Mouse (Mus musculus) stomach, embryonic 16.5 days (tissue): ENCODE measurements at regions not wholly inside any gene's neighbourhood (a gene's known extent, or its start where the extent isn't known, plus 50 kb on each side); places are given as distances from the start of the nearest gene placed in this dataset.
A peak's percentile ranks its signal among the peaks of the same experiment; 100 is the strongest.

ENCODE experiments used
- ATAC-seq: fragments of 200-750 bp; cut with Nextera tagmentation; 2 replicates; pipeline ENCODE4 v1.8.0; 2017; ENCODE audit warnings: moderate number of reproducible peaks, moderate TSS enrichment; ENCODE audit not compliant: insufficient read depth, low FRiP score
- H3K27ac ChIP-seq: fragments of 300-500 bp; sonication (generic); 2 replicates; pipeline ENCODE4 v1.5.1; 2014; ENCODE audit warnings: low read length
- H3K27me3 ChIP-seq: fragments of 300-500 bp; sonication (generic); 2 replicates; pipeline ENCODE4 v1.6.1; 2014; ENCODE audit warnings: low read length, control low read depth, mixed read lengths; ENCODE audit not compliant: control insufficient read depth, insufficient read depth
- H3K36me3 ChIP-seq: fragments of 300-500 bp; sonication (generic); 2 replicates; pipeline ENCODE4 v1.6.1; 2014; ENCODE audit warnings: low read length; ENCODE audit not compliant: control insufficient read depth, insufficient read depth
- H3K4me1 ChIP-seq: fragments of 300-500 bp; sonication (generic); 2 replicates; pipeline ENCODE4 v1.6.1; 2014; ENCODE audit warnings: low read length, control low read depth, mixed read lengths; ENCODE audit not compliant: control insufficient read depth, insufficient read depth
- H3K4me2 ChIP-seq: fragments of 300-500 bp; sonication (generic); 2 replicates; pipeline ENCODE4 v1.6.1; 2014; ENCODE audit warnings: low read depth, low read length, mixed read lengths
- H3K4me3 ChIP-seq: fragments of 300-500 bp; sonication (generic); replicated peaks from 2 replicates; pipeline ENCODE4 v1.5.1; 2014; ENCODE audit warnings: mild to moderate bottlenecking, low read length
- H3K9ac ChIP-seq: fragments of 300-500 bp; sonication (generic); 2 replicates; pipeline ENCODE4 v1.6.1; 2014; ENCODE audit warnings: low read length
- H3K9me3 ChIP-seq: fragments of 300-500 bp; sonication (generic); replicated peaks from 2 replicates; pipeline ENCODE4 v1.6.1; 2016; ENCODE audit warnings: low read length, control low read depth; ENCODE audit not compliant: control insufficient read depth
- WGBS: fragments of 180-500 bp; shearing (Covaris S2); extraction: QIAGEN DNeasy Blood & Tissue Kit; methylation state at CpG from one replicate; pipeline ENCODE4 v1.1.7; 2014; 5-methylcytosine and 5-hydroxymethylcytosine counted together

DNA sequence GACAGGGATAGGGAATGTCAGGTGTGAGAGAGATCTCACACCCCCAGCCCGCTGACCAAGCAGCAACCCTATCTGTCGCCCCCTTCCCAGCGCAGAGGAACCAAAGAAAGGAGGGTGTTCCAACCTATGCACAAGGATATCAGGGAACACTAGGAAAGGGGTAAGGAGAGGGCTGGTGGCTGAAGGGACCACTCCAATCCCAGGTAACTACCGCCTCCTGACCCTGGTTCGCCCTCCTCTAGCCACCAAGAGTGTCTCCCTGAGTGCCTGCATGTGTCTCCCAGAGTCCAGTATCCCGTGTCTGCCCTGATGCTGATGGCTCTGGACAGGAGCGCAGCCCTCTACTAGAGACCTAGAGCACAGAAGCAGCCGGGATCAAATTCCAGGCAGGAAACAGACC lies 167.1 kb upstream of the Azi2 start:
- WGBS = 34% methylated on average over 8 of the region's 8 CpGs
- Histone ChIP-seq H3K27me3 (peaks cover 15% of the 10 kb centered on the region), H3K36me3 (no peaks in the 10 kb centered on the region), H3K4me3 (peak overlapping the region; percentile 53), H3K4me2 (peak overlapping the region; percentile 82), H3K9ac (peak overlapping the region; percentile 68), H3K4me1 (peaks cover 4% of the 10 kb centered on the region), H3K27ac (no peak overlapping the region), H3K9me3 (no peaks in the 10 kb centered on the region)
- ATAC-seq = no peak

DNA sequence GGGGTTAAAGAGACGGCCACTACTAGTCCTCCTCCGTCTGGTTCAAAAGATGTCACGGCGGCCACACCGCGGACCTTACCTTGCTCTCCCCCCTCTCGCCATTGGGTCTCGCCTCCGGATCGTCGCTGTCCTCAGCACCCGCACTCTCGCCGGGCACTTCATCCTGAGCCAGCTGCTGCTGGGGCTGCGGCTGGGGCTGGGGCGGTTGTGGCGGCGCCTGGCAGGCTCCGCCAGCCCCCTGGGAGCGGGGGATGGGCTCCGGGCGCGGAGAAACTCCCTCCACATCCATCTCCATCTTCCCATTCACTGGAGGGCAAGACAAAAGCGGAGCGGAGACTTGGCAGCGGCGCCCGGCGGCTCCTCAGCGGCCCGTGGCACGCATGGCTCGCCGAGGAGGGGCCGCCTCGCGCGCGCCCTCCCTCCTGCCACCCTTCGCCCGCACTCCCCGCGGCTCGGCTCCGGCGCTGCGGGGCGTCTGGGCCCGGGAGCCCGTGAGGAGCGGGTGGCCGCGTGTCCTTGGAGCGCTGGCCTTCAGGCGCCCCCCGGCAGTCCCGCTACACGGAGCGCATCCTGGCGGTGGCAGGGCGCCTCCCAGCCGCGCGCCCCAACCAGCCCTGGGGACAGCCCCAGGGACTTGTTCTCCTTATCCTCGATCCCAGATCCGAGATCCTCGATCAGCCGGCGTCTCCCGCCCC lies 167.8 kb upstream of the Azi2 start:
- no peak overlapping the region for H3K27ac ChIP-seq
- H3K27me3 ChIP-seq = peaks cover 15% of the 10 kb centered on the region
- no peaks in the 10 kb centered on the region for H3K36me3 ChIP-seq
- no peaks in the 10 kb centered on the region for H3K9me3 ChIP-seq
- H3K4me3 ChIP-seq = peak overlapping the region; percentile 53
- H3K4me1 ChIP-seq = peaks cover 4% of the 10 kb centered on the region
- ATAC-seq = peak; percentile 61; the same call in 1 of the 2 replicates
- peak overlapping the region; percentile 82 for H3K4me2 ChIP-seq
- under 1% methylated on average over 70 of the region's 70 CpGs for WGBS
- peak overlapping the region; percentile 68 for H3K9ac ChIP-seq

DNA sequence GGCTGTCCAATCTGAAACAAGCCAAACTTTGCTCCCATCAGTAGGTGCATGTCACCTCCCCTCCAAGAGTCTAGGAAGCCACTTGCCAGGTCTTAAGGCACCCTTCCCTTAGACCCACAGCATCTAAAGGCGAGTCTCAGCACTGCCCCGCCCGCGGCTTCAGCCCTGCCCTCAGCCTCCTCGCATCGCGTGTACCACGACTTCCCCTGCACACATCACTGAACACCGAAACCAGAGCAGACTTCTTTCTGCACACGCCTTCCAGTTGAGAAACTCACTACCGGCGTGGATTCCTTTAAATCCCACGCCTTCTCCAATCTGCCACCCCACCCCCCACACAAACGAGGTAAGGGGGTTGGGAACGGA lies 168.3 kb upstream of the Azi2 start:
- no peak overlapping the region for H3K27ac ChIP-seq
- peak; percentile 69; the same call in 1 of the 2 replicates for ATAC-seq
- H3K4me2 ChIP-seq = peak overlapping the region; percentile 82
- no peaks in the 10 kb centered on the region for H3K36me3 ChIP-seq
- peaks cover 4% of the 10 kb centered on the region for H3K4me1 ChIP-seq
- peak overlapping the region; percentile 53 for H3K4me3 ChIP-seq
- peak overlapping the region; percentile 68 for H3K9ac ChIP-seq
- no peaks in the 10 kb centered on the region for H3K9me3 ChIP-seq
- peaks cover 15% of the 10 kb centered on the region for H3K27me3 ChIP-seq
- WGBS = 1% methylated on average over 15 of the region's 15 CpGs

DNA sequence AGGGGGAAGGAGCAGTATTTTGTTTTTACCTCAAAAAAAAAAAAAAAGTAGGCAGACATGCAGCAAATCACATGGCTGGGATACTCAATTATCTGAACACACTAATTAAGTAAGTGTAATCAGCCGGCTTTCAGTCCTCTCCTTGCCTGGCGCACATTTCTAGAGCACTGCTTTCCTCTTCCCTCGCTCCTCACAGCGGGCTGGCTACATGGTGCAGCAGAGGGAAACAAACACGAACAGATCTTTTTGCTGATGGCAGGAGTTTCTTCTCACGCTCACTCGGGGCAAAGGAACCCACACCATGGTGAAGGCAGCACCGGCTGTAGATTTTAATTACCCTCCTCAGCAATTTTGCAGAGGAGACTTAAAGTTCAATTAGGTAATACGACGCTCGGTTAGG lies 169.7 kb upstream of the Azi2 start:
- H3K4me2 ChIP-seq = no peak overlapping the region
- no peak for ATAC-seq
- no peak overlapping the region for H3K27ac ChIP-seq
- peaks cover 15% of the 10 kb centered on the region for H3K27me3 ChIP-seq
- no peaks in the 10 kb centered on the region for H3K36me3 ChIP-seq
- H3K9me3 ChIP-seq = no peaks in the 10 kb centered on the region
- peaks cover 4% of the 10 kb centered on the region for H3K4me1 ChIP-seq
- 78% methylated on average over 11 of the region's 11 CpGs for WGBS
- H3K9ac ChIP-seq = no peak overlapping the region
- no peak overlapping the region for H3K4me3 ChIP-seq

DNA sequence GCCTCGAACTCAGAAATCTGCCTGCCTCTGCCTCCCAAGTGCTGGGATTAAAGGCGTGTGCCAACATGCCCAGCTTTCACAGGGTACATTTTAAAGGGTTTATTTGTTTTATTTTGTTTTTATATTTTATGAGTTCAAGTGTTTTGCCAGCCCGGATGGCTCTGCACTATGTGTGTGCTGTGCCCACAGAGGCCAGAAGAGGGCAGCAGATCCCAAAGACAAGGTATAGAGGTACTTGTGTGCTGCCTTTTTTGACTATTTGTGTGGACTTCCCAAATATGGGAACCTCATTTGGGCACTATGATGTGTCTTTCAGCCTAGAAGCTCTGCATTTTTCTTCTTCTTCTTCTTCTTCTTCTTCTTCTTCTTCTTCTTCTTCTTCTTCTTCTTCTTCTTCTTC lies 176.4 kb upstream of the Azi2 start:
- H3K4me3 ChIP-seq = no peak overlapping the region
- no peak overlapping the region for H3K9ac ChIP-seq
- H3K36me3 ChIP-seq = no peaks in the 10 kb centered on the region
- H3K4me1 ChIP-seq = no peaks in the 10 kb centered on the region
- no peak for ATAC-seq
- WGBS = 88% methylated on average over 2 of the region's 3 CpGs
- no peaks in the 10 kb centered on the region for H3K27me3 ChIP-seq
- no peak overlapping the region for H3K27ac ChIP-seq
- no peak overlapping the region for H3K4me2 ChIP-seq
- no peaks in the 10 kb centered on the region for H3K9me3 ChIP-seq

DNA sequence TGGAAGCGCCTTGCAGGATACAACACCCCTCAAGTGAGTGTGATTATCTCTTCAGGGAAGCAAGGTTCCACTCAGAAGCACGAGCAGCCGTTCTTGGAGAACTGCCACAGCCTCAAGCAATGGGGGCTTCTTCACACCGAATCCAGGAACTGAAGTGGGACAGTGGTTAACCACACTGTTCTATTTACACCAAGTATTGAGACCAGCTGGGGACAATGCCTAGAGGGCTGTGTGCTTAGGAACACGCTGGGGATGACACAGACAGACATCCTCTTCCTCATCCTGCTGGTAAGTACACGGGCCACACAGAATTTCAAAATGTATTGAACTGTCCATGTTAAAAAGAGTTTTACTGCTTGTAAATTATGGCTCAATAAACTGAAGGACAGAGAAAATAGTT lies 177.0 kb upstream of the Azi2 start:
- H3K4me1 ChIP-seq = no peaks in the 10 kb centered on the region
- H3K4me2 ChIP-seq = no peak overlapping the region
- no peaks in the 10 kb centered on the region for H3K27me3 ChIP-seq
- no peak overlapping the region for H3K27ac ChIP-seq
- no peak overlapping the region for H3K4me3 ChIP-seq
- H3K36me3 ChIP-seq = no peaks in the 10 kb centered on the region
- H3K9me3 ChIP-seq = no peaks in the 10 kb centered on the region
- no peak overlapping the region for H3K9ac ChIP-seq
- WGBS = 74% methylated on average over 6 of the region's 6 CpGs
- no peak for ATAC-seq

DNA sequence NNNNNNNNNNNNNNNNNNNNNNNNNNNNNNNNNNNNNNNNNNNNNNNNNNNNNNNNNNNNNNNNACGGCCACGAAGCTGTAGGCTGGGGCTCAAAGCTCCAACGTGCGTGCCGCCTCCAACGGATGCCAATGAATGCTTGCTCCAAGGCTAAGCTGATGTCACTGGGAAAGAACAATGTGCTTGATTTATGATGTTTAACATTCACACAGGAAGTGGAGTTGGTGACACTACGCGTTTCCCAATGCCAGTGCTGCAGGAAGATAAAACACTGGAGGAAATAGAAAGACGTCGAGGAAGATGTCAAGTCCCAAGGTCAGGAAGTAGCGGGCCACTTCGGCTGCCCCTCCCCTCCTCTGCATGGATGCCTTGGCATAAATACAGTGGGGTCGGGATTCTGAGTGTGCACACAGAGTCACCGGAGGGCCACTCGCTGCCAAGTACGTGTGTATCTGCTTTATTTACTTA lies 180.7 kb upstream of the Azi2 start:
- 38% methylated on average over 16 of the region's 16 CpGs for WGBS
- H3K4me2 ChIP-seq = no peak overlapping the region
- H3K9ac ChIP-seq = no peak overlapping the region
- H3K4me1 ChIP-seq = no peaks in the 10 kb centered on the region
- no peaks in the 10 kb centered on the region for H3K36me3 ChIP-seq
- ATAC-seq = no peak
- H3K27me3 ChIP-seq = no peaks in the 10 kb centered on the region
- no peak overlapping the region for H3K27ac ChIP-seq
- H3K4me3 ChIP-seq = no peak overlapping the region
- no peaks in the 10 kb centered on the region for H3K9me3 ChIP-seq

DNA sequence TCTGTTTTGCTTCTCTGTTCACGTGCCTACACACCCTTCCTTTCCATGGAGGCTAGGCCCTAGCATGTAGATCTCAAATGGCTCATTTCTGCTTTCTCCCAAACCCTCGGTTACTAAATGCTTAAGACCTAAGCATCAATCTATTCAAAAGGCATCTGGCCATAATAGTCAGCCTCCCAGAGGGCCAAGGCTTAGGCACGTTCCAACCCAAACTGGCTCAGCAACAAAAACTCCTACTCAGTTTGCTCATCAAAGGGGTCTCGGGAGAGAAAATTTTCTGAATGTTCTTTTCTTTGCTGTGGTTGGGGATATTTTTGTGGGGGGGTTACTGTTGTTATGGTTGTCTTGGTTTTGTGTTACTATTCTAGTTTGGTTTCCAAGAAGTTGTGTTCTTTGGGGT lies 196.8 kb upstream of the Azi2 start:
- ATAC-seq = no peak
- no peak overlapping the region for H3K9ac ChIP-seq
- H3K27ac ChIP-seq = no peak overlapping the region
- no peak overlapping the region for H3K4me3 ChIP-seq
- H3K27me3 ChIP-seq = no peaks in the 10 kb centered on the region
- H3K4me2 ChIP-seq = no peak overlapping the region
- 72% methylated on average over 4 of the region's 4 CpGs for WGBS
- H3K36me3 ChIP-seq = no peaks in the 10 kb centered on the region
- H3K4me1 ChIP-seq = no peaks in the 10 kb centered on the region
- no peaks in the 10 kb centered on the region for H3K9me3 ChIP-seq

DNA sequence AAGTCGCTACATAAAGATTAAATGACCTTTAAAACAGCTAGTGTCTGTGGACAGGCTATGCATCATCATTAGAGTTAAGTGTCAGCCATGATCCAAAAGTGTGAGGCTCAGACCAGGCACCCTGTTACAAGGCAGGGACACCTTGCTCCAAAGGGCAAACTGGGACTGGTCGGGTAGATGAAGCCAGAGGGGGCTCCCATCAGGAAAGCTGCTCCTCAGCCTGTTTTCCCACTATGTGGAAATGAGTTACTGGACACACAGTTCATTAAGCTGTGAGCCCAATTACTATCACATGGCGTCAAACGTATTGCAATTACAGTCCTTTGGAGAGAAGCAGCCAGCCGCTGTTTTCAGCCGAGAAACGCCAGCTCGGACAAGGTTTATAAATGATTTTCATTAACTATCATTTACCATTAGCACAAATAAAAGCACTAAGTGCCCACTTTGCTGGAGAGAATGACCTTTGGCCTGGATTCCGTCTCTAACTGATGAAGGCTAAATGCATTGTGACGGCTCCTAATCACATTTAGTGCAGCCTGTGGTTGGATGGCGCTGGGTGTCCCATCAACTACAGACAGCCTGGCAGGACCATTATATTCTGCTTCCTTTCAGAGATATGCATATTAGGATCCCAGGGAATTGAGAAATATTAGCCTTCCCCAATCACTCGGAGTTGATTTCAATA lies 203.5 kb upstream of the Azi2 start:
- no peaks in the 10 kb centered on the region for H3K27me3 ChIP-seq
- no peak for ATAC-seq
- no peak overlapping the region for H3K27ac ChIP-seq
- H3K9ac ChIP-seq = no peak overlapping the region
- H3K4me3 ChIP-seq = no peak overlapping the region
- 49% methylated on average over 12 of the region's 12 CpGs for WGBS
- H3K4me1 ChIP-seq = no peaks in the 10 kb centered on the region
- no peaks in the 10 kb centered on the region for H3K36me3 ChIP-seq
- no peaks in the 10 kb centered on the region for H3K9me3 ChIP-seq
- no peak overlapping the region for H3K4me2 ChIP-seq
